Comparison of ENCODE assay signal across 8 mouse cellular contexts in genomic region chr5:136755696-136756095, GRCm38 (mm10).
DNase-seq lines count a peak whose midpoint lies in the region; ATAC-seq lines count a peak whose summit lies in the region.

No protein-coding gene starts in this region.

- no peaks in the 10 kb centered on the region for H3K27me3 ChIP-seq in hindbrain, embryonic 15.5 days
- H3K27me3 ChIP-seq in limb, embryonic 11.5 days (ENCODE audit: control insufficient read depth, insufficient read depth, low read length) = no peaks in the 10 kb centered on the region

- DNase-seq in left cerebral cortex, adult 18-20 months (ENCODE audit: low spot score in 2 of 2) = peak; percentile 72 to 74
- no peak for DNase-seq in left cerebral cortex, adult 11 months (ENCODE audit: low spot score)
- DNase-seq in T-cell, adult 2 months (ENCODE audit: low spot score) = peak; percentile 12
- peak; percentile 60 to 73 for DNase-seq in cerebellum, postnatal 36 days
- DNase-seq in limb, embryonic 11.5 days (ENCODE audit: low spot score) = peak; percentile 86
- DNase-seq in retina, embryonic 14.5 days (ENCODE audit: low spot score) = peak; percentile 88

- H3K4me1 ChIP-seq in hindbrain, embryonic 15.5 days (replicated peaks) = no peaks in the 10 kb centered on the region
- H3K4me1 ChIP-seq in limb, embryonic 11.5 days (ENCODE audit: control insufficient read depth, insufficient read depth, low read length) = no peaks in the 10 kb centered on the region

- 0 out of 2 replicates have a peak, but pooled peaks have one; percentile 34 for ATAC-seq in hindbrain, embryonic 15.5 days (ENCODE audit: low FRiP score, low read depth)
- ATAC-seq in limb, embryonic 11.5 days (ENCODE audit: insufficient number of reproducible peaks, low FRiP score, low TSS enrichment, low read depth) = no peak
- ATAC-seq in inflammation-experienced regulatory T-cells, adult 6 months = no peak

- H3K9ac ChIP-seq in hindbrain, embryonic 15.5 days = no peak overlapping the region
- H3K9ac ChIP-seq in limb, embryonic 11.5 days (ENCODE audit: low read length) = no peak overlapping the region

- H3K4me3 ChIP-seq in hindbrain, embryonic 15.5 days = no peak overlapping the region
- no peak overlapping the region for H3K4me3 ChIP-seq in limb, embryonic 11.5 days (ENCODE audit: low read depth, low read length)

- H3K36me3 ChIP-seq in hindbrain, embryonic 15.5 days = no peaks in the 10 kb centered on the region
- H3K36me3 ChIP-seq in limb, embryonic 11.5 days (ENCODE audit: control insufficient read depth, insufficient read depth, low read length) = peaks cover 19% of the 10 kb centered on the region

- H3K9me3 ChIP-seq in hindbrain, embryonic 15.5 days = no peaks in the 10 kb centered on the region
- H3K9me3 ChIP-seq in limb, embryonic 11.5 days (ENCODE audit: control insufficient read depth, low read length) = no peaks in the 10 kb centered on the region

- WGBS in hindbrain, embryonic 15.5 days = 2% methylated on average over 3 of the region's 3 CpGs
- 6% methylated on average over 3 of the region's 3 CpGs for WGBS in limb, embryonic 11.5 days

- no peak overlapping the region for H3K27ac ChIP-seq in hindbrain, embryonic 15.5 days (replicated peaks)
- no peak overlapping the region for H3K27ac ChIP-seq in limb, embryonic 11.5 days (replicated peaks; ENCODE audit: low read depth, low read length)

- no peak overlapping the region for H3K4me2 ChIP-seq in hindbrain, embryonic 15.5 days
- no peak overlapping the region for H3K4me2 ChIP-seq in limb, embryonic 11.5 days (ENCODE audit: low read depth, severe bottlenecking)
